ENCODE assay signal across 8 mouse cellular contexts in genomic region chr2:168128211-168128859, GRCm38 (mm10). TPM values are rescaled to one million over a fixed set of nuclear protein-coding genes. Genes with fewer than 3 reads are reported as not detected.
DNase-seq lines count a peak whose midpoint lies in the region; ATAC-seq and TF ChIP-seq lines count a peak whose summit lies in the region.

No protein-coding gene starts in this region.

- no peaks in the 10 kb centered on the region for H3K9me3 ChIP-seq in MEL (replicated peaks; ENCODE audit: insufficient read depth, low read length)
- H3K9me3 ChIP-seq in hindbrain, embryonic 11.5 days (ENCODE audit: control insufficient read depth, low read length), result no peaks in the 10 kb centered on the region
- H3K9me3 ChIP-seq in lung, embryonic 16.5 days (ENCODE audit: control insufficient read depth, low read length), result no peaks in the 10 kb centered on the region

- peak; percentile 76 for ATAC-seq in hindbrain, embryonic 11.5 days (ENCODE audit: low FRiP score)
- ATAC-seq in lung, embryonic 16.5 days (ENCODE audit: low read depth), result peak; percentile 94

- TF ChIP-seq EP300 in MEL (IDR thresholded peaks at IDR 0.05; ENCODE audit: low read depth in 1 of 2, low read length in 2 of 2), result no peak

- H3K79me2 ChIP-seq in MEL (ENCODE audit: control insufficient read depth, insufficient read depth, low read length, poor library complexity), result no peaks in the 10 kb centered on the region

- no peaks in the 10 kb centered on the region for H3K4me1 ChIP-seq in MEL (ENCODE audit: control insufficient read depth in 1 of 2, insufficient read depth in 2 of 2, low read length in 2 of 2)
- 0 out of 2 replicates have a peak, but pooled peaks cover 5% of the 10 kb centered on the region for H3K4me1 ChIP-seq in hindbrain, embryonic 11.5 days (replicated peaks; ENCODE audit: control insufficient read depth, insufficient read depth, low read length)
- peaks cover 2% of the 10 kb centered on the region; the same call in 1 of the 2 replicates for H3K4me1 ChIP-seq in lung, embryonic 16.5 days (replicated peaks; ENCODE audit: control insufficient read depth, insufficient read depth, low read length)

- H3K9ac ChIP-seq in MEL (ENCODE audit: control insufficient read depth, low read depth, low read length, poor library complexity, severe bottlenecking), result no peak overlapping the region
- no peak overlapping the region for H3K9ac ChIP-seq in hindbrain, embryonic 11.5 days (ENCODE audit: low read depth, low read length)
- no peak overlapping the region for H3K9ac ChIP-seq in lung, embryonic 16.5 days (ENCODE audit: low read length)

- H3K4me3 ChIP-seq in MEL (ENCODE audit: control insufficient read depth in 1 of 2, insufficient read depth in 1 of 2, low read depth in 2 of 2, low read length in 2 of 2), result no peak overlapping the region
- H3K4me3 ChIP-seq in hindbrain, embryonic 11.5 days (ENCODE audit: low read depth, low read length), result no peak overlapping the region
- H3K4me3 ChIP-seq in lung, embryonic 16.5 days (ENCODE audit: low read length), result no peak overlapping the region

- DNase-seq in MEL (ENCODE audit: low read depth, low spot score), result peak; percentile 41
- DNase-seq in cerebellum, adult 9-10 months, result peak; percentile 67
- DNase-seq in frontal cortex, adult 2 months (ENCODE audit: extremely low spot score in 1 of 2, low spot score in 1 of 2), result peak; percentile 73 to 92
- peak; percentile 91 for DNase-seq in hindbrain, embryonic 11.5 days (ENCODE audit: low spot score)
- peak; percentile 86 for DNase-seq in layer of hippocampus, adult 9-11 months
- DNase-seq in ovary, postnatal 36 days (ENCODE audit: low spot score), result peak; percentile 91
- peak; percentile 89 for DNase-seq in thymus, postnatal 14 days

- no peak for TF ChIP-seq POLR2A in MEL (IDR thresholded peaks at IDR 0.05; ENCODE audit: control insufficient read depth in 1 of 2, insufficient read depth in 1 of 2, low read depth in 1 of 2, low read length in 2 of 2, poor library complexity in 1 of 2)

- TF ChIP-seq CTCF in MEL (IDR thresholded peaks at IDR 0.05 in 2 of 3, conservative IDR thresholded peaks at IDR 0.05 in 1 of 3; ENCODE audit: control insufficient read depth in 1 of 3, insufficient read depth in 1 of 3, low read depth in 2 of 3, low read length in 3 of 3, poor library complexity in 1 of 3, severe bottlenecking in 1 of 3), result peak in 2 of 3 experiments; percentile 40 to 49; a peak in 4 of 6 replicates

- no peaks in the 10 kb centered on the region for H3K36me3 ChIP-seq in MEL (ENCODE audit: control insufficient read depth in 1 of 2, insufficient read depth in 2 of 2, low read length in 2 of 2)
- H3K36me3 ChIP-seq in hindbrain, embryonic 11.5 days (ENCODE audit: control insufficient read depth, insufficient read depth, low read length), result no peaks in the 10 kb centered on the region
- H3K36me3 ChIP-seq in lung, embryonic 16.5 days (ENCODE audit: control insufficient read depth, insufficient read depth, low read length), result no peaks in the 10 kb centered on the region

- H3K27me3 ChIP-seq in MEL (ENCODE audit: control insufficient read depth in 1 of 2, insufficient read depth in 2 of 2, low read length in 2 of 2), result no peaks in the 10 kb centered on the region
- H3K27me3 ChIP-seq in hindbrain, embryonic 11.5 days (ENCODE audit: control insufficient read depth, insufficient read depth, low read length), result no peaks in the 10 kb centered on the region
- no peaks in the 10 kb centered on the region for H3K27me3 ChIP-seq in lung, embryonic 16.5 days (ENCODE audit: control insufficient read depth, insufficient read depth, low read depth, low read length)

- H3K27ac ChIP-seq in MEL (ENCODE audit: control insufficient read depth, low read depth, low read length), result no peak overlapping the region
- no peak overlapping the region for H3K27ac ChIP-seq in hindbrain, embryonic 11.5 days (ENCODE audit: low read depth, low read length)
- H3K27ac ChIP-seq in lung, embryonic 16.5 days (ENCODE audit: low read length), result peak overlapping the region; percentile 64

- no peak overlapping the region for H3K4me2 ChIP-seq in hindbrain, embryonic 11.5 days (replicated peaks; ENCODE audit: low read depth, low read length)
- no peak overlapping the region for H3K4me2 ChIP-seq in lung, embryonic 16.5 days (ENCODE audit: low read depth, low read length)

- WGBS in hindbrain, embryonic 11.5 days, result 34% methylated on average over 13 of the region's 14 CpGs
- 19% methylated on average over 12 of the region's 14 CpGs for whole genome bisulfite sequencing in lung, embryonic 16.5 days

- TF ChIP-seq RAD21 in MEL (IDR thresholded peaks at IDR 0.05; ENCODE audit: low read depth, low read length), result 0 out of 2 replicates have a peak, but pooled peaks have one; percentile 7

TF ChIP-seq in MEL, 35 proteins besides CTCF, POLR2A, EP300 and RAD21:
- TF ChIP-seq MYC (IDR thresholded peaks at IDR 0.05; ENCODE audit: low read depth, low read length) (no peak), SMC3 (IDR thresholded peaks at IDR 0.05; ENCODE audit: low read depth, low read length) (peak; percentile 31)

RNA-seq across cellular contexts. Expression of gene Pard6b, which starts 47.5 kb away (rescaled TPM):
- 3.8 and 3.9 TPM in 2 replicates for total RNA-seq in MEL (2012; rRNA removed)
- 1 to 10 TPM in 1 of 2 experiments, not detected in 1; 7.6 TPM for polyA plus RNA-seq in MEL (2012; ENCODE audit: insufficient read depth in 1 of 2, insufficient read length in 2 of 2, low read depth in 1 of 2, low replicate concordance in 2 of 2, missing spikeins in 1 of 2)
- polyA plus RNA-seq in frontal cortex, adult 2 months (2012; rRNA removed), result 3.9 and 4.1 TPM in 2 replicates
- 7.1 and 7.5 TPM in 2 replicates for polyA plus RNA-seq in hindbrain, embryonic 11.5 days (2014; fragmentation: Nextera tagmentation; extraction: Ambion mirVana)
- polyA plus RNA-seq in lung, embryonic 16.5 days (2015; fragmentation: Nextera tagmentation; extraction: Ambion mirVana), result 11.4 and 12.6 TPM in 2 replicates

Comparison
In these comparisons a context has a peak if more than half of its experiments do, and no peak if none do; other contexts are left out.
1. DNase-seq: peak in every context shown above with its lines; median percentile 91 in hindbrain, embryonic 11.5 days; 91 in ovary, postnatal 36 days; 89 in thymus, postnatal 14 days; 86 in layer of hippocampus, adult 9-11 months; 82 in frontal cortex, adult 2 months; 67 in cerebellum, adult 9-10 months; 41 in MEL.